Mouse (Mus musculus): Measurements from ENCODE around the gene Mup19. TPM values are rescaled to one million over a fixed set of nuclear protein-coding genes. Genes with fewer than 3 reads are reported as not detected.

Gene Mup19
- not detected for polyA plus RNA-seq (2017; shearing (Covaris generic))

GRCm38 (mm10) chr4:61782169-61782568, at the start of gene Mup19:
Gene Mup19 (minus strand): TSS chr4:61782269.

Other genes starting within 250 kb of the Mup19 start
- not detected for gene Mup17, start 186.4 kb downstream of the Mup19 start, polyA plus RNA-seq (2017; shearing (Covaris generic))
- not detected for gene Mup18, start 108.1 kb downstream of the Mup19 start, polyA plus RNA-seq (2017; shearing (Covaris generic))
- not detected for gene Mup5, start 53.0 kb upstream of the Mup19 start, polyA plus RNA-seq (2017; shearing (Covaris generic))